Mouse (Mus musculus): Measurements from ENCODE around the gene Nek1. TPM values are rescaled to one million over a fixed set of nuclear protein-coding genes. Genes with fewer than 3 reads are reported as not detected.

Gene Nek1
- polyA plus RNA-seq, 1 experiment from 2014 or later = 7.9 TPM

GRCm38 (mm10) chr8:61178594-61179140 lies 185.7 kb downstream of the Nek1 start:
- no peaks in the 10 kb centered on the region for H3K36me3 ChIP-seq (ENCODE audit: control insufficient read depth, insufficient read depth)
- no peak overlapping the region for H3K4me3 ChIP-seq (ENCODE audit: low read depth, low read length)
- H3K27ac ChIP-seq (ENCODE audit: low read length) = no peak overlapping the region
- no peak overlapping the region for H3K4me2 ChIP-seq (ENCODE audit: low read depth, low read length)
- H3K4me1 ChIP-seq (ENCODE audit: control insufficient read depth, low read depth, low read length) = no peaks in the 10 kb centered on the region
- no peak overlapping the region for H3K9ac ChIP-seq (ENCODE audit: low read depth, low read length)
- no peaks in the 10 kb centered on the region for H3K9me3 ChIP-seq (replicated peaks; ENCODE audit: control insufficient read depth, low read length)
- H3K27me3 ChIP-seq (ENCODE audit: control insufficient read depth, insufficient read depth, low read depth, low read length) = no peaks in the 10 kb centered on the region
- ATAC-seq (ENCODE audit: low read depth) = no peak
- WGBS (ENCODE audit: insufficient replicate concordance) = 80% methylated on average over 11 of the region's 11 CpGs

Other genes with a start within 250 kb of the Nek1 start
- gene Hpf1, start 102.8 kb upstream of the Nek1 start, polyA plus RNA-seq (2015; fragmentation: Nextera tagmentation; extraction: Ambion mirVana) = 56.7 and 66.6 TPM in 2 replicates
- gene Clcn3, start 9.9 kb upstream of the Nek1 start, polyA plus RNA-seq (2015; fragmentation: Nextera tagmentation; extraction: Ambion mirVana) = 39.4 and 41.2 TPM in 2 replicates
- 1.2 and 1.5 TPM in 2 replicates for gene Sh3rf1, start 230.7 kb downstream of the Nek1 start, polyA plus RNA-seq (2015; fragmentation: Nextera tagmentation; extraction: Ambion mirVana)